Mouse (Mus musculus) MEL (cell line): Measurements from ENCODE around the gene Tmem143. TPM values are rescaled to one million over a fixed set of nuclear protein-coding genes. Genes with fewer than 3 reads are reported as not detected.
"Not testable (repeated sequence)": the region's sequence is repeated elsewhere in the genome, so short reads cannot be mapped to it uniquely, and the experiment has no call there.

Experiments used
- DNase-seq: peaks from one replicate; pipeline ENCODE4 v3.0.0; 2011; ENCODE audit warnings: low read depth, low spot score
- H3K27ac ChIP-seq: 2 replicates; pipeline ENCODE4 v1.5.1; 2012; ENCODE audit warnings: low read depth, mild to moderate bottlenecking, control low read depth, low read length, moderate library complexity; ENCODE audit not compliant: control insufficient read depth
- H3K27me3 ChIP-seq, 2 experiments: fragments of 150-350 bp in 1 of 2; sonication (generic) in 1 of 2; 2 replicates each; pipeline ENCODE4 v1.6.1; 2012; ENCODE audit warnings: low read length in 2 of 2, mild to moderate bottlenecking in 2 of 2, improper control_type of control experiment in 1 of 2, moderate library complexity in 1 of 2; ENCODE audit not compliant: insufficient read depth in 2 of 2, control insufficient read depth in 1 of 2
- H3K36me3 ChIP-seq, 2 experiments: 2 replicates each; pipeline ENCODE4 v1.6.1; 2012 to 2014; ENCODE audit warnings: low read length in 2 of 2, improper control_type of control experiment in 1 of 2, inconsistent platforms in 1 of 2, mild to moderate bottlenecking in 1 of 2; ENCODE audit not compliant: insufficient read depth in 2 of 2, control insufficient read depth in 1 of 2
- H3K4me1 ChIP-seq, 2 experiments: fragments of 150-350 bp in 1 of 2; sonication (generic) in 1 of 2; 2 replicates each; pipeline ENCODE4 v1.6.1; 2012; ENCODE audit warnings: low read length in 2 of 2, improper control_type of control experiment in 1 of 2, mild to moderate bottlenecking in 1 of 2; ENCODE audit not compliant: insufficient read depth in 2 of 2, control insufficient read depth in 1 of 2
- H3K4me3 ChIP-seq, 2 experiments: fragments of 150-350 bp in 1 of 2; sonication (generic) in 1 of 2; 2 replicates each; pipeline ENCODE4 v1.5.1; 2012; ENCODE audit warnings: low read depth in 2 of 2, low read length in 2 of 2, mild to moderate bottlenecking in 2 of 2, moderate library complexity in 2 of 2, control low read depth in 1 of 2, improper control_type of control experiment in 1 of 2; ENCODE audit not compliant: control insufficient read depth in 1 of 2, insufficient read depth in 1 of 2
- H3K79me2 ChIP-seq: 2 replicates; pipeline ENCODE4 v1.6.1; 2012; ENCODE audit warnings: mild to moderate bottlenecking, low read length, moderate library complexity; ENCODE audit not compliant: control insufficient read depth, poor library complexity, insufficient read depth
- H3K9ac ChIP-seq: 2 replicates; pipeline ENCODE4 v1.6.1; 2012; ENCODE audit warnings: low read depth, mild to moderate bottlenecking, control low read depth, low read length, moderate library complexity; ENCODE audit not compliant: control insufficient read depth, poor library complexity, severe bottlenecking
- H3K9me3 ChIP-seq: fragments of 150-350 bp; sonication (generic); replicated peaks from 2 replicates; pipeline ENCODE4 v1.6.1; 2012; ENCODE audit warnings: mild to moderate bottlenecking, low read length, improper control_type of control experiment, moderate library complexity; ENCODE audit not compliant: insufficient read depth
- CTCF ChIP-seq, 3 experiments: IDR thresholded peaks in 2 of 3; conservative IDR thresholded peaks in 1 of 3; 2 replicates each; pipeline ENCODE4 v1.5.1; 2011 to 2012; ENCODE audit warnings: low read length in 3 of 3, low read depth in 2 of 3, mild to moderate bottlenecking in 2 of 3, improper control_type of control experiment in 1 of 3, inconsistent platforms in 1 of 3, mixed read lengths in 1 of 3, moderate library complexity in 1 of 3; ENCODE audit not compliant: control insufficient read depth in 1 of 3, insufficient read depth in 1 of 3, poor library complexity in 1 of 3, severe bottlenecking in 1 of 3
- GATA1 ChIP-seq: IDR thresholded peaks from 2 replicates; pipeline ENCODE4 v1.6.1; 2011; ENCODE audit warnings: low read depth, low read length, improper control_type of control experiment
- HCFC1 ChIP-seq: IDR thresholded peaks from 2 replicates; pipeline ENCODE4 v1.6.1; 2012; ENCODE audit warnings: low read depth, mild to moderate bottlenecking, inconsistent platforms, low read length, improper control_type of control experiment, moderate library complexity
- JUND ChIP-seq: IDR thresholded peaks from 2 replicates; pipeline ENCODE4 v1.6.1; 2011; ENCODE audit warnings: low read depth, mild to moderate bottlenecking, improper control_type of control experiment, low read length
- MAFK ChIP-seq: IDR thresholded peaks from 2 replicates; pipeline ENCODE4 v1.6.1; 2011; ENCODE audit warnings: low read depth, mild to moderate bottlenecking, low read length, improper control_type of control experiment, borderline replicate concordance
- MEF2A ChIP-seq: IDR thresholded peaks from 2 replicates; pipeline ENCODE4 v1.6.1; 2014; ENCODE audit warnings: low read depth, mild to moderate bottlenecking, inconsistent platforms, low read length, improper control_type of control experiment; ENCODE audit not compliant: poor library complexity, insufficient replicate concordance, severe bottlenecking; ENCODE audit errors: extremely low read depth
- MXI1 ChIP-seq: IDR thresholded peaks from 2 replicates; pipeline ENCODE4 v1.6.1; 2011; ENCODE audit warnings: mild to moderate bottlenecking, low read depth, low read length, improper control_type of control experiment
- MYB ChIP-seq: IDR thresholded peaks from 2 replicates; pipeline ENCODE4 v1.6.1; 2011; ENCODE audit warnings: mild to moderate bottlenecking, low read depth, low read length, improper control_type of control experiment
- MYC ChIP-seq: IDR thresholded peaks from 2 replicates; pipeline ENCODE4 v1.6.1; 2011; ENCODE audit warnings: low read depth, mild to moderate bottlenecking, low read length, improper control_type of control experiment, moderate library complexity
- NRF1 ChIP-seq: IDR thresholded peaks from 2 replicates; pipeline ENCODE4 v1.6.1; 2014; ENCODE audit warnings: low read depth, mild to moderate bottlenecking, inconsistent platforms, low read length, improper control_type of control experiment, moderate library complexity; ENCODE audit not compliant: poor library complexity, insufficient read depth, severe bottlenecking
- POLR2AphosphoS2 ChIP-seq: IDR thresholded peaks from 2 replicates; pipeline ENCODE4 v1.6.1; 2011; ENCODE audit warnings: low read length, improper control_type of control experiment
- SIN3A ChIP-seq: IDR thresholded peaks from 2 replicates; pipeline ENCODE4 v1.6.1; 2012; ENCODE audit warnings: low read length, improper control_type of control experiment, inconsistent platforms
- SMC3 ChIP-seq: IDR thresholded peaks from 2 replicates; pipeline ENCODE4 v1.6.1; 2011; ENCODE audit warnings: low read depth, low read length, improper control_type of control experiment
- TAL1 ChIP-seq: IDR thresholded peaks from 2 replicates; pipeline ENCODE4 v1.6.1; 2012; ENCODE audit warnings: mild to moderate bottlenecking, inconsistent platforms, low read length, moderate library complexity, mixed read lengths
- TCF12 ChIP-seq: IDR thresholded peaks from 2 replicates; pipeline ENCODE4 v1.6.1; 2014; ENCODE audit warnings: low read depth, mild to moderate bottlenecking, inconsistent platforms, low read length, improper control_type of control experiment, moderate library complexity
- USF1 ChIP-seq: IDR thresholded peaks from 2 replicates; pipeline ENCODE4 v1.6.1; 2014; ENCODE audit warnings: low read depth, mild to moderate bottlenecking, inconsistent platforms, low read length, improper control_type of control experiment, moderate library complexity
- USF2 ChIP-seq, 2 experiments: IDR thresholded peaks; 2 replicates each; pipeline ENCODE4 v1.6.1; 2011 to 2012; ENCODE audit warnings: improper control_type of control experiment in 2 of 2, low read length in 2 of 2, borderline replicate concordance in 1 of 2, inconsistent platforms in 1 of 2, low read depth in 1 of 2, mild to moderate bottlenecking in 1 of 2; ENCODE audit not compliant: insufficient read depth in 1 of 2
- ZC3H11A ChIP-seq: IDR thresholded peaks from 2 replicates; pipeline ENCODE4 v1.6.1; 2012; ENCODE audit warnings: low read depth, mild to moderate bottlenecking, inconsistent platforms, low read length, improper control_type of control experiment
- ZNF384 ChIP-seq: IDR thresholded peaks from 2 replicates; pipeline ENCODE4 v1.6.1; 2012; ENCODE audit warnings: low read depth, mild to moderate bottlenecking, inconsistent platforms, low read length, improper control_type of control experiment
- polyA plus RNA-seq, 2 experiments: library from polyadenylated mRNA; stranded (reverse) in 1 of 2; unstranded in 1 of 2; fragments of >175 nt in 1 of 2; fragments of >200 nt in 1 of 2; gene quantifications; 2 replicates each; pipeline versions ENCODE4 v1.2.1 to v1.2.4; 2012; ENCODE audit warnings: low replicate concordance in 2 of 2, low read depth in 1 of 2; ENCODE audit not compliant: insufficient read length in 2 of 2, insufficient read depth in 1 of 2, missing spikeins in 1 of 2
- total RNA-seq: library from RNA; depleted of rRNA; stranded (reverse); fragments of 300-350 nt; gene quantifications from 2 replicates; pipeline ENCODE4 v1.2.3, GENCODE M21; 2012

Tmem143 gene
- total and polyA plus RNA-seq, 3 experiments: 10.7 to 20.1 TPM; not detected in 1

DNA sequence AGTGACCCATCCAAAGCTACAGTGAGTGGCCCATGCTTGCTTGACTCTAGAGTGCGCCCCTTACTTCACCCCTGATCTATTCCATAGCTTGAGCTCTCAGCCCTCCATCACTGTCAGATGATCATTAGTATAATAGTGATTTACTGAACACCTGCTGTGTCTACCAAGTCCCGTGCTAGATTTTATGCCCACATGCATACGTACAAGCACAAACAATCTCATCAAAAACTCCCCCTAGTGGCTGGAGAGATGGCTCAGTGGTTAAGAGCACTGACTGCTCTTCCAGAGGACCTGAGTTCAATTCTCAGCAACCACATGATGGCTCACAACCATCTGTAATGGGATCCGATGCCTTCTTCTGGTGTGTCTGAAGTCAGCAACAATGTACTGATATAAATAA, 1.4 kb downstream of the Tmem143 start:
- H3K27me3 ChIP-seq: not testable (repeated sequence)
- H3K4me1 ChIP-seq: peaks cover 0 to 10% of the 10 kb centered on the region in 2 experiments; a peak in 2 of 4 replicates
- H3K9ac ChIP-seq: peak overlapping the region; percentile 92
- 0 out of 2 replicates have a peak overlapping the region, but pooled peaks have one; percentile 90 for H3K27ac ChIP-seq
- TF ChIP-seq CTCF (IDR thresholded peaks at IDR 0.05 in 2 of 3, conservative IDR thresholded peaks at IDR 0.05 in 1 of 3; ENCODE audit: control insufficient read depth in 1 of 3, insufficient read depth in 1 of 3, low read depth in 2 of 3, low read length in 3 of 3, poor library complexity in 1 of 3, severe bottlenecking in 1 of 3): peak; percentile 14 to 34 (median 23); a peak in 4 of 6 replicates
- TF ChIP-seq, all 39 proteins: peak for 1; not testable (repeated sequence) for 38
- peak; percentile 72 for DNase-seq
- peak overlapping the region; percentile 63 to 80 for H3K4me3 ChIP-seq
- not testable (repeated sequence) for H3K79me2 ChIP-seq, H3K9me3 ChIP-seq, H3K36me3 ChIP-seq

DNA sequence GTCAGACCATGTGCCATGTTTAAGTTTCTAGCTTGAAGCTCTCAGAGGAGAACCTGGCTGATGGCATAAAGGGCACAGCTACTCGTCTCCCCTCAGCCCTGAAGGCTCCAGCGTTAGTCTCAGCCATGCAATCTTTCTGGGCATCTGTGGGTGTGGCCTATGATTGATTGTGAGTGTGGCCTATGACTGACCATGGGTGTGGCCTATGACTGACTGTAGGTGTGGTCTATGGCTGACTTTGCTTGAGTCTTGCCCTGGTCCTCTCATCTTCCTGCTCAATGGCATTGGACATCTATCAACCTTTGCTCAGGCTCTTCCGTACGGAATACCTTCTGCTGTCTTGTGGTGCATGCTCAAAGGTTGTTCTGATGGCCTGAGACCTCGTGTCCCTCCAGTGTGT, 4.8 kb downstream of the Tmem143 start:
- H3K27ac ChIP-seq: no peak overlapping the region
- no peak overlapping the region for H3K9ac ChIP-seq
- no peak overlapping the region for H3K4me3 ChIP-seq
- H3K9me3 ChIP-seq: no peaks in the 10 kb centered on the region
- DNase-seq: peak; percentile 77
- TF ChIP-seq GATA1: peak; percentile 53
- TF ChIP-seq SIN3A: no peak
- TF ChIP-seq ZC3H11A: no peak
- TF ChIP-seq, all 39 proteins: peak for 1
- H3K4me1 ChIP-seq: peaks cover 0 to 5% of the 10 kb centered on the region in 2 experiments; a peak in 1 of 4 replicates
- no peaks in the 10 kb centered on the region for H3K27me3 ChIP-seq
- H3K79me2 ChIP-seq: peaks cover 5% of the 10 kb centered on the region; the same call in 1 of the 2 replicates
- H3K36me3 ChIP-seq: no peaks in the 10 kb centered on the region; a peak in 1 of 4 replicates

GRCm38 (mm10) chr7:45902481-45903002, 5.8 kb downstream of the Tmem143 start:
- Histone ChIP-seq H3K79me2 (peaks cover 1% of the 10 kb centered on the region; the same call in 1 of the 2 replicates), H3K27me3 (no peaks in the 10 kb centered on the region), H3K4me3 (no peak overlapping the region), H3K9me3 (no peaks in the 10 kb centered on the region), H3K4me1 (peaks cover 0 to 5% of the 10 kb centered on the region in 2 experiments; a peak in 1 of 4 replicates), H3K9ac (no peak overlapping the region), H3K36me3 (no peaks in the 10 kb centered on the region; a peak in 1 of 4 replicates), H3K27ac (no peak overlapping the region)
- TF ChIP-seq TCF12: no peak
- TF ChIP-seq POLR2AphosphoS2: no peak
- no peak for TF ChIP-seq HCFC1
- DNase-seq: no peak

DNA sequence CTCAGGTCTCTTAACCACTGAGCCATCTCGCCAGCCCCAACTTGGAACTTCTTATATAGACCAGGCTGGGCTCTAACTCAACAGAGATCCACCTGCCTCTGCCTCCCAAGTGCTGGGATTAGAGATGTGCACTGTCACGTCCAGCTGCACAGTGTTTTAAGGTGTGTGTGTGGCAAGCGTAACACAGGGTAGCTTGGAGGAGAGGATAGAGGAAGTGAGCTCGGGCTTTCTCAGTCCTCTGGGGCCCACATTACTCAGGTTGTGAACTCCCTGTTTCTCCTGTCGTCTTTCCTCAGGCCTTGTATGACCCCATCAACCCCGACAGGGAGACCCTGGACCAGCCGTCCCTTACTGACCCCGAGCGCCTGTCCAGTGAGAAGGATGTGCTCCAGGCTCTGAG, 9.9 kb downstream of the Tmem143 start:
- TF ChIP-seq ZC3H11A (no peak), POLR2AphosphoS2 (no peak), MAFK (no peak), SMC3 (no peak), MXI1 (no peak), TAL1 (no peak), MYC (no peak), TCF12 (no peak), JUND (no peak), USF1 (no peak), NRF1 (no peak), MYB (no peak), ZNF384 (no peak), USF2 (IDR thresholded peaks at IDR 0.05; ENCODE audit: borderline replicate concordance in 1 of 2, insufficient read depth in 1 of 2, low read depth in 1 of 2, low read length in 2 of 2) (no peak), MEF2A (no peak)
- 0 out of 4 replicates have a peak, but pooled peaks cover 0 to 2% of the 10 kb centered on the region in 2 experiments for H3K36me3 ChIP-seq

More for the DNA sequence above, 9.9 kb downstream of the Tmem143 start:
- H3K4me1 ChIP-seq: no peaks in the 10 kb centered on the region
- no peak overlapping the region for H3K27ac ChIP-seq
- no peaks in the 10 kb centered on the region for H3K79me2 ChIP-seq
- no peak overlapping the region for H3K9ac ChIP-seq
- no peak for DNase-seq
- H3K9me3 ChIP-seq: no peaks in the 10 kb centered on the region
- H3K4me3 ChIP-seq: no peak overlapping the region
- H3K27me3 ChIP-seq: no peaks in the 10 kb centered on the region
